Mouse (Mus musculus) CH12.LX (cell line): ENCODE results near the gene Limk2. TPM values are rescaled to one million over a fixed set of nuclear protein-coding genes. Genes with fewer than 3 reads are reported as not detected.

Experiments used
- DNase-seq: peaks from one replicate; pipeline ENCODE4 v3.0.0-alpha.2; 2013; ENCODE audit errors: extremely low read depth
- H3K27ac ChIP-seq: 2 replicates; pipeline ENCODE4 v1.5.1; 2012; ENCODE audit warnings: low read depth, mild to moderate bottlenecking, control low read depth, moderate library complexity; ENCODE audit not compliant: insufficient read depth
- H3K27me3 ChIP-seq: replicated peaks from 2 replicates; pipeline ENCODE3; 2012; ENCODE audit warnings: inconsistent platforms
- H3K36me3 ChIP-seq, 2 experiments: replicated peaks in 1 of 2; 2 replicates each; pipeline versions ENCODE3 to v1.6.1; 2012; ENCODE audit warnings: inconsistent platforms in 1 of 2, low read length in 1 of 2, mild to moderate bottlenecking in 1 of 2, mixed read lengths in 1 of 2, moderate library complexity in 1 of 2; ENCODE audit not compliant: control insufficient read depth in 1 of 2, insufficient read depth in 1 of 2
- H3K4me1 ChIP-seq, 2 experiments: 2 replicates each; pipeline ENCODE4 v1.6.1; 2012; ENCODE audit warnings: inconsistent platforms in 1 of 2, moderate library complexity in 1 of 2; ENCODE audit not compliant: insufficient read depth in 2 of 2, control insufficient read depth in 1 of 2
- H3K4me2 ChIP-seq: 2 replicates; pipeline ENCODE4 v1.6.1; 2012; ENCODE audit warnings: low read depth, mild to moderate bottlenecking, control low read depth; ENCODE audit not compliant: poor library complexity, insufficient read depth, severe bottlenecking
- H3K4me3 ChIP-seq, 3 experiments: fragments of 150-350 bp in 1 of 3; sonication (generic) in 1 of 3; replicated peaks in 1 of 3; 2 replicates each; pipeline versions ENCODE3 to v1.5.1; 2011 to 2012; ENCODE audit warnings: low read depth in 2 of 3, low read length in 2 of 3, mild to moderate bottlenecking in 2 of 3, moderate library complexity in 2 of 3, control low read depth in 1 of 3, improper control_type of control experiment in 1 of 3, inconsistent platforms in 1 of 3, mixed read lengths in 1 of 3; ENCODE audit not compliant: poor library complexity in 1 of 3
- H3K79me2 ChIP-seq: replicated peaks from 2 replicates; pipeline ENCODE4 v1.6.1; 2012; ENCODE audit warnings: mild to moderate bottlenecking, moderate library complexity; ENCODE audit not compliant: control insufficient read depth, poor library complexity, insufficient read depth, severe bottlenecking; ENCODE audit errors: extremely low read depth
- H3K9ac ChIP-seq: 2 replicates; pipeline ENCODE4 v1.6.1; 2012; ENCODE audit warnings: low read depth, mild to moderate bottlenecking, control low read depth, moderate library complexity; ENCODE audit not compliant: insufficient read depth
- H3K9me3 ChIP-seq: replicated peaks from 2 replicates; pipeline ENCODE3; 2012; ENCODE audit warnings: low read length, inconsistent platforms, mixed read lengths
- BHLHE40 ChIP-seq: IDR thresholded peaks from 2 replicates; pipeline ENCODE4 v1.6.1; 2011; ENCODE audit warnings: mild to moderate bottlenecking, low read depth, low read length, improper control_type of control experiment
- CHD2 ChIP-seq: IDR thresholded peaks from 2 replicates; pipeline ENCODE4 v1.6.1; 2011; ENCODE audit warnings: low read length, improper control_type of control experiment
- CTCF ChIP-seq, 2 experiments: IDR thresholded peaks in 1 of 2; conservative IDR thresholded peaks in 1 of 2; 2 replicates each; pipeline ENCODE4 v1.5.1; 2011 to 2012; ENCODE audit warnings: low read depth in 2 of 2, low read length in 2 of 2, improper control_type of control experiment in 1 of 2, inconsistent platforms in 1 of 2, mild to moderate bottlenecking in 1 of 2, moderate library complexity in 1 of 2
- EP300 ChIP-seq: IDR thresholded peaks from 2 replicates; pipeline ENCODE4 v1.6.1; 2011; ENCODE audit warnings: low read length, improper control_type of control experiment
- ETS1 ChIP-seq: conservative IDR thresholded peaks from 2 replicates; pipeline ENCODE4 v1.6.1; 2012; ENCODE audit warnings: low read depth, mild to moderate bottlenecking, inconsistent platforms, low read length, improper control_type of control experiment, moderate library complexity
- GABPA ChIP-seq: IDR thresholded peaks from 2 replicates; pipeline ENCODE4 v1.6.1; 2012; ENCODE audit warnings: low read depth, low read length, improper control_type of control experiment, inconsistent platforms; ENCODE audit not compliant: insufficient replicate concordance
- HCFC1 ChIP-seq: IDR thresholded peaks from 2 replicates; pipeline ENCODE4 v1.6.1; 2012; ENCODE audit warnings: low read depth, mild to moderate bottlenecking, inconsistent platforms, low read length, improper control_type of control experiment
- IRF4 ChIP-seq: IDR thresholded peaks from 2 replicates; pipeline ENCODE4 v1.6.1; 2014; ENCODE audit warnings: low read depth, mild to moderate bottlenecking, inconsistent platforms, low read length, improper control_type of control experiment
- JUN ChIP-seq: IDR thresholded peaks from 2 replicates; pipeline ENCODE4 v1.6.1; 2011; ENCODE audit warnings: low read depth, mild to moderate bottlenecking, low read length, improper control_type of control experiment, moderate library complexity; ENCODE audit not compliant: insufficient read depth
- MAX ChIP-seq: IDR thresholded peaks from 2 replicates; pipeline ENCODE4 v1.6.1; 2011; ENCODE audit warnings: low read length, improper control_type of control experiment
- POLR2AphosphoS2 ChIP-seq: IDR thresholded peaks from 2 replicates; pipeline ENCODE4 v1.6.1; 2011; ENCODE audit warnings: low read depth, low read length, improper control_type of control experiment
- RAD21 ChIP-seq: IDR thresholded peaks from 2 replicates; pipeline ENCODE4 v1.6.1; 2011; ENCODE audit warnings: low read depth, mild to moderate bottlenecking, low read length, improper control_type of control experiment, moderate library complexity
- SMC3 ChIP-seq: IDR thresholded peaks from 2 replicates; pipeline ENCODE4 v1.6.1; 2011; ENCODE audit warnings: low read depth, low read length, improper control_type of control experiment
- TCF12 ChIP-seq: IDR thresholded peaks from 2 replicates; pipeline ENCODE4 v1.6.1; 2014; ENCODE audit warnings: low read depth, mild to moderate bottlenecking, inconsistent platforms, low read length, improper control_type of control experiment
- UBTF ChIP-seq: IDR thresholded peaks from 2 replicates; pipeline ENCODE4 v1.6.1; 2012; ENCODE audit warnings: low read depth, mild to moderate bottlenecking, inconsistent platforms, low read length, improper control_type of control experiment, moderate library complexity
- USF1 ChIP-seq: IDR thresholded peaks from 2 replicates; pipeline ENCODE4 v1.6.1; 2014; ENCODE audit warnings: low read depth, mild to moderate bottlenecking, inconsistent platforms, low read length, improper control_type of control experiment
- ZC3H11A ChIP-seq: IDR thresholded peaks from 2 replicates; pipeline ENCODE4 v1.6.1; 2012; ENCODE audit warnings: low read depth, mild to moderate bottlenecking, inconsistent platforms, low read length, improper control_type of control experiment
- ZKSCAN1 ChIP-seq: IDR thresholded peaks from 2 replicates; pipeline ENCODE4 v1.6.1; 2012; ENCODE audit warnings: low read depth, inconsistent platforms, low read length, improper control_type of control experiment, borderline replicate concordance
- ZNF384 ChIP-seq: IDR thresholded peaks from 2 replicates; pipeline ENCODE4 v1.6.1; 2012; ENCODE audit warnings: low read depth, low read length, improper control_type of control experiment, inconsistent platforms
- dilution Hi-C: fragments of 300-500 bp; cut with MboI; formaldehyde crosslinking; loops from 2 replicates; pipeline ENCODE4 v1.14.3; 2020; ENCODE audit warnings: low sequenced_read_pairs; ENCODE audit not compliant: extremely low pct_unique_long_range_greater_than_20kb, extremely low pct_ligation_motif_present
- in situ Hi-C: fragments of 300-500 bp; cut with MboI; formaldehyde crosslinking; loops from 3 replicates; pipeline ENCODE4 v1.14.3; 2019; ENCODE audit warnings: low sequenced_read_pairs, low pct_ligation_motif_present, low pct_unique_long_range_greater_than_20kb, mixed read lengths
- polyA plus RNA-seq: library from polyadenylated mRNA; unstranded; fragments of >175 nt; gene quantifications from 2 replicates; pipeline ENCODE4 v1.2.1, GENCODE M21; 2012; ENCODE audit warnings: low read depth; ENCODE audit not compliant: insufficient read length
- total RNA-seq, 2 experiments: library from RNA; depleted of rRNA; stranded (reverse); fragments of 300-350 nt in 1 of 2; fragments of >200 nt in 1 of 2; gene quantifications; 2 replicates each; pipeline ENCODE4 v1.2.3; 2012 to 2014

Limk2 gene
- total and polyA plus RNA-seq, 3 experiments = 41.5 to 64.0 (median 46.1) TPM

DNA sequence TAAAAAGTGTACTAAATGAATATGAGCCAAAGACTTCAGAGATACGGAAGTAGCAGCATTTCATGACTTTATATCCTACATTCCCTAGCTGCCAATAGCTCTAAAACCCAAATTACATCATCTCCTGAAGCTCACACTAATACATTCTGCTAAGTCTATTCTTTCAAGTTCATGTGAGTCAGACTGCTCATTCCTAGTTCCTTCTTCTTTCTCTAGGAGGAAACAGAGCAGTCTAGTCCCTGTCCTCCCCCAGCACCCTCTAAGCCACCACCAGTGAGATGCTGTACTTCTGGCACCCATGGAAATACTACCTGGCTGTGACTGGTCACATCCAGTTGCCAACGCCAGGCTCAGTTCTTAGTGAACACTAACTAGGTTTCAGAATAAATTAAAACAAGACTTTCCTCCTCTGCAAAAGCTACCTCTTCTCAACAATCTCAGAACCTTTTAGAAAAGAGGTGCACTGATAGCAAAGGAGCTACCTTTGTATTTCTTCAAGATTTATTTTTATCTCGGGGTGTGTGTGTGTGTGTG is 18.8 kb upstream of the Limk2 start:
- Histone ChIP-seq H3K4me3 (no peak overlapping the region), H3K4me1 (peaks cover 4 to 13% of the 10 kb centered on the region in 2 experiments), H3K27ac (no peak overlapping the region), H3K9ac (no peak overlapping the region), H3K9me3 (peaks cover 11% of the 10 kb centered on the region), H3K27me3 (no peaks in the 10 kb centered on the region), H3K4me2 (no peak overlapping the region), H3K36me3 (peaks cover 51 to 69% of the 10 kb centered on the region in 2 experiments), H3K79me2 (no peaks in the 10 kb centered on the region)
- TF ChIP-seq EP300 = peak; percentile 68
- no peak for TF ChIP-seq UBTF
- peak; percentile 60 for TF ChIP-seq IRF4
- in situ Hi-C loops (no loop called here), dilution Hi-C loops (no loop called here)
- peak; percentile 52 for DNase-seq

DNA sequence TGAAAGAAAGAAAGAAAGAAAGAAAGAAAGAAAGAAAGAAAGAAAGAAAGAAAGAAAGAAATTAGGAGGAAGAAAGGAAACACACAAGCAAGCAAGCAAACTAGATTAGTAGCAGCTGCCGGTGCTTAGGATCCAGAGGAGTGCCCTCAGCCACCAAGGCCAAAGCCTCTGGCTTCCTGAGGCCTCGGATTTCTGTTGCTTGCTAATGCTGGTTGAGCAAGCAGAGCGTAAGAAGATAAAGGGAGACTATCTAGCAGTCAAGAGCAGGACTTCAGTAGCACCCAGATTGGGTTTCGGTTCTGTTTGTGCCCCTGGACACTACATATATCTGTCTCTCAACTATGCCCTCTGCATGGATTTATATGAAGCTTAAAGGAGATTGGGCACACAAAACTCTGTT is 13.3 kb upstream of the Limk2 start:
- TF ChIP-seq USF1 (no peak), ETS1 (no peak), CHD2 (no peak), RAD21 (no peak), JUN (no peak), TCF12 (no peak), POLR2AphosphoS2 (no peak), CTCF (conservative IDR thresholded peaks at IDR 0.05 in 1 of 2, IDR thresholded peaks at IDR 0.05 in 1 of 2; ENCODE audit: low read depth in 2 of 2, low read length in 2 of 2) (no peak), ZC3H11A (no peak), SMC3 (no peak), BHLHE40 (no peak)
- TF ChIP-seq, all 38 proteins: peak for 0
- Histone ChIP-seq H3K4me3 (no peak overlapping the region), H3K9ac (no peak overlapping the region), H3K4me2 (no peak overlapping the region), H3K4me1 (no peaks in the 10 kb centered on the region), H3K79me2 (no peaks in the 10 kb centered on the region), H3K27me3 (no peaks in the 10 kb centered on the region), H3K36me3 (peaks cover 60 to 82% of the 10 kb centered on the region in 2 experiments), H3K27ac (no peak overlapping the region), H3K9me3 (peaks cover 11% of the 10 kb centered on the region)
- in situ Hi-C loops = no loop called here
- no peak for DNase-seq
- dilution Hi-C loops = no loop called here

DNA sequence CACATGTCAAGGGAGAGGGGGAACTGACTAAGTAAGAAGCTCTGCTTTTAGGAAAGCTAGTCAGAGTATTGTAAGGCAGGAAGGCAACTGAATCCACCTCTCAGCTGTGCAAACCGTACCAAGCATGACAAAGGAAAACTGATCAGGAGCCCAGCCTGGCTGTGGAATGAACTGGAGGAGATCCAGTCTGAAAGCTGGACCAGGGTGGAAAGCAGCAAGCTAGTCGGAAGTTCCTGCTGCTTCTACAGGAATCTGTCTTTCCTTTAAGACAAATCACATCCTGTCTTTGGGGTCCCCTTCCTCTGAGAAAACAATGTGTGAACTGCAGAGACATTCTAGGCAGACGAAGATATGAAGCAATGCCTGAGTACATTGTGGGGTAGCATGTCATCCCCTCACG is 9.8 kb upstream of the Limk2 start:
- DNase-seq = no peak
- peaks cover 56 to 85% of the 10 kb centered on the region in 2 experiments for H3K36me3 ChIP-seq
- no peak overlapping the region for H3K27ac ChIP-seq
- no peak overlapping the region for H3K4me2 ChIP-seq
- H3K27me3 ChIP-seq = no peaks in the 10 kb centered on the region
- TF ChIP-seq MAX (no peak), ZNF384 (no peak), GABPA (no peak), HCFC1 (no peak), ZKSCAN1 (no peak)
- TF ChIP-seq, all 38 proteins: peak for 0
- in situ Hi-C loops = no loop called here
- Histone ChIP-seq H3K9me3 (peaks cover 5% of the 10 kb centered on the region), H3K79me2 (no peaks in the 10 kb centered on the region), H3K4me3 (no peak overlapping the region), H3K9ac (no peak overlapping the region), H3K4me1 (no peaks in the 10 kb centered on the region)
- dilution Hi-C loops = no loop called here
